Mouse (Mus musculus): Measurements from ENCODE around the gene Kcnk18. TPM values are rescaled to one million over a fixed set of nuclear protein-coding genes. Genes with fewer than 3 reads are reported as not detected.

Kcnk18 gene
- 0.04 TPM in 1 of 2 replicates, not detected in the other for polyA plus RNA-seq (2016; fragmentation: Nextera tagmentation; extraction: Ambion mirVana)

DNA sequence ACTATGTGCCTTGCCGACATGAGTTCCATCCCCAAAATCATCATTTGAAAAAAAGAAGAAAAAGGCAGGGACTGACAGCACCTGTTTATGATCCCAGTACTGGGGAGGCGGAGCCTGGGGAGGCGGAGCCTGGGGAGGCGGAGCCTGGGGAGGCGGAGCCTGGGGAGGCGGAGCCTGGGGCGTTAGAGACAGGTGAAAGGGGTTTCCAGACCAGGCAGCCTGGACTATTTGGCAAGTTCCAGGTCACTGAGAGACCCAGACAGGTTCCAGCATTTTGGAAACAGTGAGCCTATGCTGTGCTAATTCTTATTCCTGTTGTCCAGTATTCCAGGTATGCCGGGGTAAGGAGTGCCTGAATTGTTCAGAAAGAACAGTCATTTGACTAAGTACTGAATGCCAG, at the start of gene Kcnk18:
Gene Kcnk18 (plus strand): TSS at position 224 of the 400 bp plus-strand sequence.
- Histone ChIP-seq H3K4me3 (no peak within 1 kb of the TSS), H3K27ac (replicated peaks) (no peak within 1 kb of the TSS), H3K4me1 (no peaks in the 10 kb centered on the region), H3K9me3 (no peaks in the 10 kb centered on the region), H3K36me3 (replicated peaks) (no peaks in the 10 kb centered on the region), H3K27me3 (replicated peaks; ENCODE audit: low read depth, poor library complexity, severe bottlenecking) (no peaks in the 10 kb centered on the region)
- DNase-seq (ENCODE audit: low spot score), result no peak
- WGBS, result 86% methylated on average over 8 of the region's 8 CpGs

DNA sequence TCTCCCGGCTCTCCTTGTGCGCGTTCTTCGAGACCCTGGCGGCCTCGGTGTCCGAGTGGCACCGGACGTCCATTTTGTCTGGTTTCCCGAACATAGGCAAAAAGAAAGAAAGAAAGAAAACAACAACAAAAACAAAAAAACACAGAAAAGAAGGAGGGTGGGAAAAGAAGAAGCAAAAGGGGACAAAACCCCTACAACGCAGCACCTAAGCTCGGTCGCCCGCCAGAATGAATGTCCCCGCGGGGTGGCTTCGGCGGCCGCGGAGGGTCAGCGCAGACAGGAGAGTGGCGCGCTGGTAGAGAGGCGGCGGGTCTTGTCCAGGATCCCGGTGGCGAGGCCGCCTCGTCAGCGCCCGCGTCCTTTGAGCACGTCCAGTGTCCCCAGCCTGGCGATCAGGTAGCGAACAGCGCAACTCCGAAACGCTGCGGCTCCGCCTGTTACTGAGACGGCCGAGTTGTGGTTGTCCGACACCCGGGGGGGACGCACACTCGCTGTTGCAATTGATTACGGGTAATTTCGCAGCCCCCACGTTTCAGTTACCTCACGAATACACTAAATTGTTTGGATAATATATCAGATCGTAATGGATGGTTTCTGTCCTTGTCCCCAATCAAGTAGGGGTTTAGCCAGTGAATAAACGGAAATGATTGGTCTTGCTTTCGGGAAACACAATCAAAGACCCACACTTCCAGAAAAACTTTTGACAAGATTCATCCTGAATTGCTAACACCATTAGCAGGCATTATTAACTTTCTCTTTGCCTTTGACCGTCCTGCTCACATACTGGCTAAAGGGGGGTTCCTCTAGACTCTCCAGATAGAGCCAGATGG, 48.9 kb upstream of the Kcnk18 start, which contains the start of gene Vax1:
Gene Vax1 (minus strand): TSS at position 121 of the 830 bp plus-strand sequence.
- H3K4me3 ChIP-seq, result peak within 1 kb of the TSS; percentile 59
- H3K27ac ChIP-seq (replicated peaks), result peak within 1 kb of the TSS; percentile 87
- H3K4me1 ChIP-seq, result peaks cover 41% of the 10 kb centered on the region
- peak; percentile 73 for DNase-seq (ENCODE audit: low spot score)
- no peaks in the 10 kb centered on the region for H3K9me3 ChIP-seq
- no peaks in the 10 kb centered on the region for H3K36me3 ChIP-seq (replicated peaks)
- H3K27me3 ChIP-seq (replicated peaks; ENCODE audit: low read depth, poor library complexity, severe bottlenecking), result peaks cover 100% of the 10 kb centered on the region
- under 1% methylated on average over 54 of the region's 54 CpGs for WGBS

DNA sequence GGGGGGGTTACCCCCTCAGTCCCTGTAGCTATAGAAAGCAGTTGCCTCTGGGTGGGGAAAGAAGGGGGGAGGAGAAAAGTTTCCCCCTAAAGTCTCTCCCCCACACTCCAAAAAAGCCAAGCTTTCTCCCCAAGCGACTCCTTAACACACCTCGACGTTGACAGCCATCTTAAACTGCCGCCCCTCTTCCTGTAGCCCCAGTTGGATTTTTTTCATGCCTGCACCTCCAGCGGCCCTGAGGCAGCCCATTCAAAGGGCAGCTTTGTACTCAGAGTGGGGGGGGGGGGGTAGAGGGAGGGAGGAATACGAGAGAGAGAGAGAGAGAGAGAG, 48.3 kb upstream of the Kcnk18 start:
- H3K27me3 ChIP-seq (replicated peaks; ENCODE audit: low read depth, poor library complexity, severe bottlenecking), result peaks cover 100% of the 10 kb centered on the region
- H3K36me3 ChIP-seq (replicated peaks), result no peaks in the 10 kb centered on the region
- peak overlapping the region; percentile 87 for H3K27ac ChIP-seq (replicated peaks)
- peak; percentile 59 for DNase-seq (ENCODE audit: low spot score)
- 0% methylated on average over 6 of the region's 6 CpGs for WGBS
- peak overlapping the region; percentile 59 for H3K4me3 ChIP-seq
- H3K4me1 ChIP-seq, result peaks cover 39% of the 10 kb centered on the region
- H3K9me3 ChIP-seq, result no peaks in the 10 kb centered on the region

DNA sequence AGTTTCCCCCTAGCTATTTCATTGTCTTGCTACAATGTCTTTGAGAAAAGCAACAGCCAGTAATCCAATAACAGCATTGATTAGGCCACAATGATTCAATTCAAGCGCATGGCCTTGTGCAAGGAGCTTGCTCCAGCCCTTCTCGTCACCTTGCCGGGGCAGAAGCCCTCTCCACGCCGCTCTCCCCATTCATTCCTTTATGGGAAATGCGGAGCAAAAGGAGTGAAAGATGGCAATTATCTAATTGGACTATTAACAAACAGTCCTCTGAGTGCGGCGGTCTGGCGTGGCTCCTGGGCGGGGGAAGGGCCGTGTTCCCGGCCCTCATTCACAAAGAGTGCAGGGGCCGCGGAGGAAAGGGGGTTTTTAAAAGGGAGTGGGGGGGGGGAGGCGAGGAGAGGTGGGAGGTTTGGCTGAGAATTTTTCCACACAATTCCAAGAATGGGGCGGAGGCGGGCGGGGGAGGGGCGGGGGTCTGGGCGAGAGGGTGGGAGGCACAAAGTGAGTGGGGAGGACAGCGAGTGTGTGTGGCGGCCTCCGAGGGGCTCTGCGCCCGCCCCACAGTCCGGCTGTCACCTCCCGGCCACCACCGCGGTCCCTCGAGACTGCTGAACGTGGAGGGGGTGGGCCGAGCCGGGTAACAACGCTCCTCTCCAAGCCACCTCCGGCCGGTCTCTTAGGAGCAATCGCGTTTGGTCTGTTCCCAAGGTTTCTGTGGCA, 47.7 kb upstream of the Kcnk18 start:
- Histone ChIP-seq H3K36me3 (replicated peaks) (no peaks in the 10 kb centered on the region), H3K9me3 (no peaks in the 10 kb centered on the region), H3K27ac (replicated peaks) (peak overlapping the region; percentile 74), H3K27me3 (replicated peaks; ENCODE audit: low read depth, poor library complexity, severe bottlenecking) (peaks cover 100% of the 10 kb centered on the region), H3K4me3 (peak overlapping the region; percentile 59), H3K4me1 (peaks cover 33% of the 10 kb centered on the region)
- peak; percentile 72 for DNase-seq (ENCODE audit: low spot score)
- WGBS, result under 1% methylated on average over 38 of the region's 38 CpGs

DNA sequence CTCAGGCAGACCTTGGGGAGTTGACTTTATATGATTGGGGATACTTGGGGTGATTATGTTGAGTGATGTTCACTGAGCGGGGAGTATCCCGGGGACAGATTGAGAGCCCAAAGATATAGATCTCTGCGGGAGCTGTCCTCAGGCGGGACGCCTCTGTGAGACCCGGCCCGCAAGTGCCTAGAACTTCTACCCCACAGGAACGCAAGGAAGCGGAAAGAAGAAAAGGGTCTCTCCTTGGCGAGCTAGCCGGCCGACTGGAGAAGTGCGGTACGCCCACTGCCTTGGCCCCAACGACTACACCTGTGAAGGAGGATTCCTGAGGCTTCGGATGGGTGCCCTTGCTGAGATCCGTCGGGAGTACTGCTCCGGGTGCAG, 47.2 kb upstream of the Kcnk18 start:
- Histone ChIP-seq H3K4me1 (peaks cover 27% of the 10 kb centered on the region), H3K9me3 (no peaks in the 10 kb centered on the region), H3K4me3 (peak overlapping the region; percentile 59), H3K27ac (replicated peaks) (peak overlapping the region; percentile 74), H3K36me3 (replicated peaks) (no peaks in the 10 kb centered on the region), H3K27me3 (replicated peaks; ENCODE audit: low read depth, poor library complexity, severe bottlenecking) (peaks cover 100% of the 10 kb centered on the region)
- peak; percentile 54 for DNase-seq (ENCODE audit: low spot score)
- under 1% methylated on average over 19 of the region's 19 CpGs for WGBS

DNA sequence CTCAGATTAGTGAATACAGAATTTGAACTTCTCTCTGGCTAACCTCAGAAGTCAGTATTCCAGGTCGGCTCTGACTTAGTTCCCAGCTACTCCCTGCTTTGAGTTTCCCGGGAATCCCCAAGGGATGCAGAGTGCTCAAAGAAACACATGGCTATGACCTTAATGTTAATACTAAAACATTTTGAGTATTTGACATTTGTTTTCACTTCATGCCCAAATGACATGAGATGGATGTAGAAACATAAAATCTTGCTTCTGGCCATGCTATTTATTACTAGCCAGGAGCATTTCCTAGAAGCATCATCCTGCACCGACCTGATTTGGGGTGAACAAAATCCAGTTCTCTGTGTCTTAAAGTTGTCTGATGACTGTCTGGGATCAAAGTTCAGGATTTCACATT, 46.2 kb upstream of the Kcnk18 start:
- under 1% methylated on average over 3 of the region's 3 CpGs for WGBS

DNA sequence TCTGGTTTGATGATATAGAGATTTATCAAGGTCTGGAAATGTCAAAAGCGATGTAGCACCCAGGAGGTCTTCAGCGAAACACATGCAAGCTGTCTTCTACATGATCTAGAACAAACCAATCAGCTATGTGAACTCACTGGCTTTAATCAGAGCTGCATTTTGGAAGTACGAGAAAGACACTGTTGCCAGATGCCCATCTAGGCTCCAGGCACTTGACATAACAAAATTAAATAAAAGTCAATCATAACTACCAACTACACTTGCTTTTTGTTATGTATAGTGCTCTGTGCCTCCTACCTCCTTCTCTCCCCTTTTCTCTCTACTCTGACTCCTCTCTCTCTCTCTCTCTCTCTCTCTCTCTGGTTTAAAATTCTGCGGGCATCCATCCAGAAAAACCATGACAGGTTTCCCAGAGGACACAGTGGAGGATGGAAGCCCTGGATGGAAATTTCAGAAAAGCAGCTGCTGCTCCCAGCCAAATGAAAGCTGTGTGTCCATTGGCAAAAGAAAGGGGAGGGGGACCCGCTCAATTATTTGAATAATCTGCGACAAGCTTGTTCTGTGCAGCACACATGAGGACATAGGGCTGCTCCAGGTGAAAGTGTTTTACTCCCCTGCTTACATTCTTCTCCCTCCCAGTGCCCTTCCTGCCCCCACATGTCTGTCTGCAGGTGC, 45.5 kb upstream of the Kcnk18 start:
- H3K36me3 ChIP-seq (replicated peaks), result no peaks in the 10 kb centered on the region
- no peak overlapping the region; the same call in 1 of the 2 replicates for H3K27ac ChIP-seq (replicated peaks)
- peaks cover 98% of the 10 kb centered on the region for H3K27me3 ChIP-seq (replicated peaks; ENCODE audit: low read depth, poor library complexity, severe bottlenecking)
- WGBS, result 11% methylated on average over 6 of the region's 6 CpGs
- H3K9me3 ChIP-seq, result no peaks in the 10 kb centered on the region
- H3K4me3 ChIP-seq, result peak overlapping the region; percentile 59; the same call in 1 of the 2 replicates
- peaks cover 26% of the 10 kb centered on the region for H3K4me1 ChIP-seq
- no peak for DNase-seq (ENCODE audit: low spot score)

More for the DNA sequence above, 46.2 kb upstream of the Kcnk18 start:
- DNase-seq (ENCODE audit: low spot score), result no peak
- Histone ChIP-seq H3K27me3 (replicated peaks; ENCODE audit: low read depth, poor library complexity, severe bottlenecking) (peaks cover 100% of the 10 kb centered on the region), H3K27ac (replicated peaks) (no peak overlapping the region), H3K9me3 (no peaks in the 10 kb centered on the region), H3K4me3 (peak overlapping the region; percentile 59), H3K4me1 (peaks cover 26% of the 10 kb centered on the region), H3K36me3 (replicated peaks) (no peaks in the 10 kb centered on the region)

DNA sequence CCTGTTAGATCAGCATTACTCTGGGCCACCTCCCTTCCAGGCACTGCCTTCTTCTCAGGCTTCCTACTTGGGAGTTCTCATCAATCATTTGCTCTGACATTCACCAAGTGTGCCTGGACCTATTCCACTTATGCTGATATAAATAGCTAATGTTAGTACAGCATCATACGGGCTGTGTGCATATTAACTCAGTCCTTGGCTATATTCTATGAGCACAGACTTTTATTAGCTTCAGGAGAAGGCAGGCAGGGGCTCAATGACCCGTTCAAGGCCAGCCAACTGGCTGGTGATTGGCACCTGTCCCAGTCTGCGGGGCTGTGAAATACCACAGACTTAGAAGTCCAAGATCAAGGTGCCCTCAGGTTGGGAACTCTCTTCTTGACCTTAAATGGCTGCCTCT, 35.0 kb upstream of the Kcnk18 start:
- no peaks in the 10 kb centered on the region for H3K36me3 ChIP-seq (replicated peaks)
- DNase-seq (ENCODE audit: low spot score), result no peak
- peaks cover 83% of the 10 kb centered on the region for H3K27me3 ChIP-seq (replicated peaks; ENCODE audit: low read depth, poor library complexity, severe bottlenecking)
- no peak overlapping the region for H3K4me3 ChIP-seq
- no peaks in the 10 kb centered on the region for H3K9me3 ChIP-seq
- H3K27ac ChIP-seq (replicated peaks), result no peak overlapping the region
- H3K4me1 ChIP-seq, result no peaks in the 10 kb centered on the region
- 70% methylated on average over 3 of the region's 3 CpGs for WGBS

DNA sequence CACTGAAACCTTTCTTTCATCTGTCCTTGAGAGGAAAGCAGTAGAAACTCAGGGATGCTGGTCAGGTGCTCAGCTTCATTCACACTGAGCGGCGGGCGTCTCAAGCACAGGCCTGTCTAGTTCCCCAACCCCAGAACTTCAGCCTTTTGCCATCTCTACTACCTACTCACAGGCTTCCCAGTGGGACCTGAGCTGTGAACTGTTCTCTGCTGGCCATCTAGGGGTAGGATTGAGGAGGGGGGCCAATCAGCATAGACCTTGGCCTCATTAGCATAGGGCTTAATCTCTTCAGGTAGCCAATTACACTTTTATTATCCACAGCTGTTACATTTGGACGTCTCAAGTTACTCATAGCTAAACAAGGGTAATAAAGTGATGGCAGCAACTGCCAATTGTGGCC, 30.0 kb upstream of the Kcnk18 start:
- H3K27me3 ChIP-seq (replicated peaks; ENCODE audit: low read depth, poor library complexity, severe bottlenecking), result peaks cover 100% of the 10 kb centered on the region
- 10% methylated on average over 4 of the region's 4 CpGs for WGBS
- no peak overlapping the region for H3K4me3 ChIP-seq
- H3K9me3 ChIP-seq, result no peaks in the 10 kb centered on the region
- no peak overlapping the region for H3K27ac ChIP-seq (replicated peaks)
- peaks cover 3% of the 10 kb centered on the region; the same call in 1 of the 2 replicates for H3K4me1 ChIP-seq
- H3K36me3 ChIP-seq (replicated peaks), result no peaks in the 10 kb centered on the region
- no peak for DNase-seq (ENCODE audit: low spot score)

DNA sequence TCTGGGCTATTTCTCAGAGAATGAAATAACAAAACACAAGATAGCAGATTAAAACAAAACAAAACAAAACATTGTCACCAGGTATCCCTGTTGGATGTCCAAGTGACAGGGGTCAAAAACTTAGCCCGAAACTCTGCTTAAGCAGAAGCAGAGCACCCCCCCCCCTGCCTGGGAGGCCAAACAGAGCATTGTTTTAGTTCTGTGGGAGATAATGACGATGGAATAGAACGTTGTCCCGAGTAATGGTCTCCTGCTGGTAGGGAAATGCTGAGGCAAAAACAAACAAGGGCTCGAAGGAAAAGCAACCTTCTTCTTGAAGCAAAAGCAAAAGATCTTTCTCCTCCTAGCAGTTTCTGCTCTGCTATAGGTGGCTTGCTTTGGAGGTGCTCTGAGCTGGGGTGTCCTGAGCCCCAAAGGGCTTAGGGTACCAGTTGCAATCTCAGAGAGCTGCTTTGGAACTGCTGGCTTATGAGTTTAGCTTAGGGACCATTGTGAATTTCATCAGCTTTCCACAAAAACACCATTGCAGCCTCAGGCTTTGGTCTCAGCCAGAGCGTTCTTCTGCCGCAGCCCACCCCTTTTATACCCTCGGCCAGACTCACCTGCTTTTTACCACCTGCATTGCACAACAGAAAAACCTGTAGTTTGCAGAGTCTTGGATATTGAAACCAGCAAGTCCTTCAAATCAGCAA, 28.4 kb upstream of the Kcnk18 start:
- Histone ChIP-seq H3K27me3 (replicated peaks; ENCODE audit: low read depth, poor library complexity, severe bottlenecking) (peaks cover 100% of the 10 kb centered on the region), H3K4me3 (peak overlapping the region; percentile 14; the same call in 1 of the 2 replicates), H3K27ac (replicated peaks) (no peak overlapping the region), H3K9me3 (no peaks in the 10 kb centered on the region), H3K4me1 (peaks cover 9% of the 10 kb centered on the region; the same call in 1 of the 2 replicates), H3K36me3 (replicated peaks) (no peaks in the 10 kb centered on the region)
- 1% methylated on average over 8 of the region's 8 CpGs for WGBS
- peak; percentile 18 for DNase-seq (ENCODE audit: low spot score)

DNA sequence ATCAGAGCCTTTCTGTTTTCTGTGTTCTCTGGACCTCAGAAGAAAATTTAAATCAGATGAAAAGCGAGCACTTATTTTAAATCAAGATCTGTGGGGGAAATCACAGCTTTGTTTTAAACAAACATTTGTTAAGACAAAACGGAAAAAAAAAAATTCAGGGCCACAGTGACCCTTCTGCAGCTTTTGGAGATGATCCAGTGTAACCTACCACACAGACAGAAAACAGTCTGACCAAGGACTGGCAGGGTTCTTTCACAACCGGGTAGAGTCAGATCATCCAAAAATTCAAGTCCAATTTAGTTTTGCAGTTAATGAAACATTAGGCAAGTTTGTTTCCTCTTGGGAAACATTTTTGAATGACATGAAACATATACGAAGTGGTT, 27.9 kb upstream of the Kcnk18 start:
- Histone ChIP-seq H3K4me3 (0 out of 2 replicates have a peak overlapping the region, but pooled peaks have one; percentile 14), H3K27ac (replicated peaks) (no peak overlapping the region), H3K27me3 (replicated peaks; ENCODE audit: low read depth, poor library complexity, severe bottlenecking) (peaks cover 100% of the 10 kb centered on the region), H3K9me3 (no peaks in the 10 kb centered on the region), H3K4me1 (peaks cover 13% of the 10 kb centered on the region; the same call in 1 of the 2 replicates), H3K36me3 (replicated peaks) (no peaks in the 10 kb centered on the region)
- WGBS, result 4% methylated on average over 4 of the region's 4 CpGs
- DNase-seq (ENCODE audit: low spot score), result no peak

DNA sequence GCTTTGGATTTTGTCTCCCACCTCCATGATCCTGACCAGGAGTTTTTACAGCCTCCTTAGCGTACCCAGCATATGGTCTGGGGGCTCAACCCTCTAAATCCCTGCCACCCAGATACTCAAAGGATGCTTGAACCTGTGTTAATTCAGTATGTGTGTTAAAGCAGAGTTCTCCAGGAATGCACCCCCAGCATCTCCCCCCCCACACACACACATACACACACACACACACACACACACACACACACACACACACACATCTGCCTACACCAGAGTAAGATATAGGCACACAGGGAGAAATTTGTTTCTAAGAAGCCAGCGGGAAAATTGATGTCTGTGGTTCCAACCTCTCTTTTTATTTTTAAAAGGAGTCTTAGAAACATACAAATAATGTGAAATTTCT, 26.5 kb upstream of the Kcnk18 start:
- 5% methylated on average over 2 of the region's 2 CpGs for WGBS
- Histone ChIP-seq H3K4me1 (peaks cover 18% of the 10 kb centered on the region; the same call in 1 of the 2 replicates), H3K36me3 (replicated peaks) (no peaks in the 10 kb centered on the region), H3K27ac (replicated peaks) (no peak overlapping the region), H3K27me3 (replicated peaks; ENCODE audit: low read depth, poor library complexity, severe bottlenecking) (peaks cover 100% of the 10 kb centered on the region), H3K9me3 (no peaks in the 10 kb centered on the region), H3K4me3 (peak overlapping the region; percentile 16; the same call in 1 of the 2 replicates)
- DNase-seq (ENCODE audit: low spot score), result peak; percentile 30

Data from embryonic facial prominence, embryonic 10.5 days (tissue).